7 mouse cellular contexts compared by ENCODE assay signal in genomic region chr7:128288923-128289544, GRCm38 (mm10). TPM values are rescaled to one million over a fixed set of nuclear protein-coding genes. Genes with fewer than 3 reads are reported as not detected.
A peak's percentile ranks its signal among the peaks of the same experiment; 100 is the strongest.
DNase-seq lines count a peak whose midpoint lies in the region; ATAC-seq and TF ChIP-seq lines count a peak whose summit lies in the region.

No protein-coding gene starts in this region.

- peaks cover 56% of the 10 kb centered on the region for H3K36me3 ChIP-seq in midbrain, embryonic 10.5 days
- peaks cover 5% of the 10 kb centered on the region for H3K36me3 ChIP-seq in midbrain, embryonic 16.5 days (ENCODE audit: control insufficient read depth, insufficient read depth, low read length)
- peaks cover 20% of the 10 kb centered on the region for H3K36me3 ChIP-seq in hindbrain, postnatal 0 days (ENCODE audit: insufficient read depth, low read length)
- peaks cover 13% of the 10 kb centered on the region for H3K36me3 ChIP-seq in neural tube, embryonic 12.5 days

- no peak overlapping the region for H3K9ac ChIP-seq in midbrain, embryonic 16.5 days (ENCODE audit: low read depth, low read length)
- H3K9ac ChIP-seq in hindbrain, postnatal 0 days (replicated peaks; ENCODE audit: low read length): no peak overlapping the region
- H3K9ac ChIP-seq in neural tube, embryonic 12.5 days: no peak overlapping the region; the same call in 1 of the 2 replicates

- peak; percentile 54 for DNase-seq in midbrain, embryonic 10.5 days (ENCODE audit: low spot score)
- peak; percentile 42 for DNase-seq in hindbrain, postnatal 0 days (ENCODE audit: low spot score)
- DNase-seq in gastrocnemius, postnatal 14 days: no peak
- DNase-seq in layer of hippocampus, adult 9-10 months (ENCODE audit: low spot score): no peak

- H3K27me3 ChIP-seq in midbrain, embryonic 10.5 days (ENCODE audit: low read depth, poor library complexity, severe bottlenecking): peaks cover 69% of the 10 kb centered on the region
- H3K27me3 ChIP-seq in midbrain, embryonic 16.5 days (ENCODE audit: control insufficient read depth, insufficient read depth, low read depth, low read length): no peaks in the 10 kb centered on the region
- no peaks in the 10 kb centered on the region for H3K27me3 ChIP-seq in hindbrain, postnatal 0 days (ENCODE audit: insufficient read depth, low read length)
- H3K27me3 ChIP-seq in neural tube, embryonic 12.5 days (replicated peaks): no peaks in the 10 kb centered on the region

- peak overlapping the region; percentile 72 for H3K27ac ChIP-seq in midbrain, embryonic 10.5 days (replicated peaks)
- no peak overlapping the region for H3K27ac ChIP-seq in midbrain, embryonic 16.5 days (ENCODE audit: low read length)
- no peak overlapping the region for H3K27ac ChIP-seq in hindbrain, postnatal 0 days
- no peak overlapping the region for H3K27ac ChIP-seq in neural tube, embryonic 12.5 days

- peak; percentile 52 for TF ChIP-seq CTCF in hindbrain, postnatal 0 days (IDR thresholded peaks at IDR 0.05; ENCODE audit: low read depth)

- H3K9me3 ChIP-seq in midbrain, embryonic 10.5 days (replicated peaks): no peaks in the 10 kb centered on the region
- no peaks in the 10 kb centered on the region for H3K9me3 ChIP-seq in midbrain, embryonic 16.5 days (replicated peaks; ENCODE audit: control insufficient read depth, low read length, poor library complexity, severe bottlenecking)
- H3K9me3 ChIP-seq in hindbrain, postnatal 0 days (ENCODE audit: low read length): no peaks in the 10 kb centered on the region
- no peaks in the 10 kb centered on the region for H3K9me3 ChIP-seq in neural tube, embryonic 12.5 days

- no peak overlapping the region for H3K4me3 ChIP-seq in midbrain, embryonic 10.5 days
- H3K4me3 ChIP-seq in midbrain, embryonic 16.5 days (ENCODE audit: low read depth, low read length): no peak overlapping the region
- no peak overlapping the region for H3K4me3 ChIP-seq in hindbrain, postnatal 0 days (ENCODE audit: low read length)
- H3K4me3 ChIP-seq in neural tube, embryonic 12.5 days: no peak overlapping the region

- WGBS in midbrain, embryonic 10.5 days: 17% methylated on average over 9 of the region's 9 CpGs
- 17% methylated on average over 9 of the region's 9 CpGs for WGBS in midbrain, embryonic 16.5 days
- 21% methylated on average over 9 of the region's 9 CpGs for WGBS in hindbrain, postnatal 0 days
- 17% methylated on average over 9 of the region's 9 CpGs for WGBS in neural tube, embryonic 12.5 days

- H3K4me1 ChIP-seq in midbrain, embryonic 10.5 days: peaks cover 25% of the 10 kb centered on the region
- no peaks in the 10 kb centered on the region for H3K4me1 ChIP-seq in midbrain, embryonic 16.5 days (ENCODE audit: control insufficient read depth, insufficient read depth, low read length)
- no peaks in the 10 kb centered on the region for H3K4me1 ChIP-seq in hindbrain, postnatal 0 days (ENCODE audit: insufficient read depth, low read length)
- peaks cover 12% of the 10 kb centered on the region for H3K4me1 ChIP-seq in neural tube, embryonic 12.5 days

- no peak overlapping the region for H3K4me2 ChIP-seq in midbrain, embryonic 16.5 days (ENCODE audit: low read length)
- H3K4me2 ChIP-seq in hindbrain, postnatal 0 days (ENCODE audit: low read depth, low read length): 0 out of 2 replicates have a peak overlapping the region, but pooled peaks have one; percentile 5
- no peak overlapping the region for H3K4me2 ChIP-seq in neural tube, embryonic 12.5 days (replicated peaks)

- ATAC-seq in midbrain, embryonic 16.5 days: no peak
- ATAC-seq in common myeloid progenitor, adult 5-6 weeks (replicated peaks; ENCODE audit: low read depth, poor library complexity, severe bottlenecking): peak; percentile 94
- ATAC-seq in hindbrain, postnatal 0 days: peak; percentile 38; the same call in 1 of the 2 replicates
- 0 out of 2 replicates have a peak, but pooled peaks have one; percentile 29 for ATAC-seq in neural tube, embryonic 12.5 days (ENCODE audit: low FRiP score, low read depth)

- intact Hi-C loops in gastrocnemius, postnatal 14 days (cut with DNase I; ENCODE audit: low total_unique reads): no loop called here

RNA-seq across cellular contexts. Expression of gene BC017158, which starts 8.9 kb away (rescaled TPM):
- 24.6 and 26.3 TPM in 2 replicates for polyA plus RNA-seq in midbrain, embryonic 10.5 days (2016; fragmentation: Nextera tagmentation; extraction: Ambion mirVana)
- 22.9 and 25.9 TPM in 2 replicates for polyA plus RNA-seq in midbrain, embryonic 16.5 days (2015; fragmentation: Nextera tagmentation; extraction: Ambion mirVana)
- 20.4 and 30.5 TPM in 2 replicates for total RNA-seq in common myeloid progenitor, adult 5-6 weeks (2017)
- total RNA-seq in hindbrain, postnatal 0 days (2014; rRNA removed): 34.9 and 35.1 TPM in 2 replicates
- polyA plus RNA-seq in hindbrain, postnatal 0 days (2015; fragmentation: Nextera tagmentation; extraction: Ambion mirVana): 15.9 and 16.8 TPM in 2 replicates
- polyA plus RNA-seq in neural tube, embryonic 12.5 days (2016; fragmentation: Nextera tagmentation; extraction: Ambion mirVana): 20.1 and 23.3 TPM in 2 replicates
- 1 to 10 TPM; 4.7 to 5.6 TPM for total RNA-seq in gastrocnemius, postnatal 14 days (2021)

RNA-seq across cellular contexts. Expression of gene Slc5a2, which starts 23.6 kb away (rescaled TPM):
- polyA plus RNA-seq in midbrain, embryonic 10.5 days (2016; fragmentation: Nextera tagmentation; extraction: Ambion mirVana): 0.28 and 0.50 TPM in 2 replicates
- polyA plus RNA-seq in midbrain, embryonic 16.5 days (2015; fragmentation: Nextera tagmentation; extraction: Ambion mirVana): not detected in 2 replicates
- 0.14 TPM in 1 of 2 replicates, not detected in the other for total RNA-seq in common myeloid progenitor, adult 5-6 weeks (2017)
- total RNA-seq in hindbrain, postnatal 0 days (2014; rRNA removed): not detected in 2 replicates
- polyA plus RNA-seq in hindbrain, postnatal 0 days (2015; fragmentation: Nextera tagmentation; extraction: Ambion mirVana): 0.38 and 0.42 TPM in 2 replicates
- polyA plus RNA-seq in neural tube, embryonic 12.5 days (2016; fragmentation: Nextera tagmentation; extraction: Ambion mirVana): not detected in 2 replicates
- total RNA-seq in gastrocnemius, postnatal 14 days (2021): not detected

RNA-seq across cellular contexts. Expression of gene Tgfb1i1, which starts 42.4 kb away (rescaled TPM):
- polyA plus RNA-seq in midbrain, embryonic 10.5 days (2016; fragmentation: Nextera tagmentation; extraction: Ambion mirVana): 40.9 and 45.3 TPM in 2 replicates
- 22.0 and 23.3 TPM in 2 replicates for polyA plus RNA-seq in midbrain, embryonic 16.5 days (2015; fragmentation: Nextera tagmentation; extraction: Ambion mirVana)
- total RNA-seq in common myeloid progenitor, adult 5-6 weeks (2017): 0.32 and 0.63 TPM in 2 replicates
- 19.8 and 20.6 TPM in 2 replicates for total RNA-seq in hindbrain, postnatal 0 days (2014; rRNA removed)
- 22.7 and 23.3 TPM in 2 replicates for polyA plus RNA-seq in hindbrain, postnatal 0 days (2015; fragmentation: Nextera tagmentation; extraction: Ambion mirVana)
- polyA plus RNA-seq in neural tube, embryonic 12.5 days (2016; fragmentation: Nextera tagmentation; extraction: Ambion mirVana): 38.1 and 38.3 TPM in 2 replicates
- 10 to 100 TPM; 19.5 to 20.8 TPM for total RNA-seq in gastrocnemius, postnatal 14 days (2021)

RNA-seq across cellular contexts. Expression of gene 9130023H24Rik, which starts 51.2 kb away (rescaled TPM):
- polyA plus RNA-seq in midbrain, embryonic 10.5 days (2016; fragmentation: Nextera tagmentation; extraction: Ambion mirVana): 10.3 and 11.7 TPM in 2 replicates
- polyA plus RNA-seq in midbrain, embryonic 16.5 days (2015; fragmentation: Nextera tagmentation; extraction: Ambion mirVana): 6.8 and 7.7 TPM in 2 replicates
- 5.8 and 6.8 TPM in 2 replicates for total RNA-seq in common myeloid progenitor, adult 5-6 weeks (2017)
- total RNA-seq in hindbrain, postnatal 0 days (2014; rRNA removed): 5.6 and 7.5 TPM in 2 replicates
- polyA plus RNA-seq in hindbrain, postnatal 0 days (2015; fragmentation: Nextera tagmentation; extraction: Ambion mirVana): 4.3 and 5.1 TPM in 2 replicates
- polyA plus RNA-seq in neural tube, embryonic 12.5 days (2016; fragmentation: Nextera tagmentation; extraction: Ambion mirVana): 10.7 and 12.6 TPM in 2 replicates
- 1 to 10 TPM; 2.6 to 3.5 TPM for total RNA-seq in gastrocnemius, postnatal 14 days (2021)

RNA-seq across cellular contexts. Expression of gene Armc5, which starts 51.9 kb away (rescaled TPM):
- polyA plus RNA-seq in midbrain, embryonic 10.5 days (2016; fragmentation: Nextera tagmentation; extraction: Ambion mirVana): 15.4 and 16.7 TPM in 2 replicates
- 12.4 and 12.7 TPM in 2 replicates for polyA plus RNA-seq in midbrain, embryonic 16.5 days (2015; fragmentation: Nextera tagmentation; extraction: Ambion mirVana)
- total RNA-seq in common myeloid progenitor, adult 5-6 weeks (2017): 9.0 and 13.3 TPM in 2 replicates
- total RNA-seq in hindbrain, postnatal 0 days (2014; rRNA removed): 21.1 and 27.6 TPM in 2 replicates
- 15.2 and 16.4 TPM in 2 replicates for polyA plus RNA-seq in hindbrain, postnatal 0 days (2015; fragmentation: Nextera tagmentation; extraction: Ambion mirVana)
- 15.2 and 17.3 TPM in 2 replicates for polyA plus RNA-seq in neural tube, embryonic 12.5 days (2016; fragmentation: Nextera tagmentation; extraction: Ambion mirVana)
- total RNA-seq in gastrocnemius, postnatal 14 days (2021): 1 to 10 TPM; 8.3 to 9.8 TPM

Comparison
In these comparisons a context has a peak if more than half of its experiments do, and no peak if none do; other contexts are left out.
1. DNase-seq: peak in midbrain, embryonic 10.5 days (single experiment) and hindbrain, postnatal 0 days (single experiment); none in gastrocnemius, postnatal 14 days (single experiment) and layer of hippocampus, adult 9-10 months (single experiment).